Mouse (Mus musculus) G1E (cell line): ENCODE data around the gene Rnf216.

Experiments used
- CTCF ChIP-seq: IDR thresholded peaks from 2 replicates; pipeline ENCODE4 v1.5.1; 2012; ENCODE audit warnings: low read depth, low read length, inconsistent platforms, mixed read lengths
- GATA1 ChIP-seq: IDR thresholded peaks from 2 replicates; pipeline ENCODE4 v1.6.1; 2012; ENCODE audit warnings: borderline replicate concordance, low read length, inconsistent platforms, mixed read lengths
- GATA2 ChIP-seq: IDR thresholded peaks from 2 replicates; pipeline ENCODE4 v1.6.1; 2012; ENCODE audit warnings: low read depth, low read length, inconsistent platforms, borderline replicate concordance
- POLR2AphosphoS5 ChIP-seq: IDR thresholded peaks from 2 replicates; pipeline ENCODE4 v1.6.1; 2012; ENCODE audit warnings: low read depth, low read length, inconsistent platforms; ENCODE audit not compliant: insufficient replicate concordance
- TAL1 ChIP-seq: conservative IDR thresholded peaks from 2 replicates; pipeline ENCODE4 v1.6.1; 2012; ENCODE audit warnings: low read depth, low read length, inconsistent platforms, mixed read lengths

- TF ChIP-seq CTCF (no peak), TAL1 (no peak), GATA2 (no peak), GATA1 (no peak), POLR2AphosphoS5 (no peak)
These were observed 13.3 kb upstream of the Rnf216 start for GRCm38 (mm10) chr5:143126089-143126488.
